Mouse (Mus musculus) left cerebral cortex, adult 6 months (tissue): ENCODE results near the gene Ptbp2. TPM values are rescaled to one million over a fixed set of nuclear protein-coding genes. Genes with fewer than 3 reads are reported as not detected.

Experiments used
- long read RNA-seq, 2 experiments: library from polyadenylated mRNA; unstranded; transcript quantifications; one replicate each; pipeline ENCODE4 v2.0.0; 2019 to 2020
- polyA plus RNA-seq: library from polyadenylated mRNA; unstranded; fragments of <200 nt; fragmentation: Nextera tagmentation; gene quantifications from 2 replicates; pipeline ENCODE4 v1.2.3, GENCODE M21; 2021

The Ptbp2 gene
- 37.9 and 51.1 TPM in 2 replicates for polyA plus RNA-seq
- long read RNA-seq, experiment 1, transcript Ptbp2-201 (14 exons, 3,364 nt), result minor isoform, 216 of 604 reads
- long read RNA-seq, experiment 1, transcript Ptbp2-213 (14 exons, 3,777 nt), result major isoform, 252 of 604 reads
- long read RNA-seq, experiment 1, partial matches to known transcripts, result 54 of 604 reads
- long read RNA-seq, experiment 1, other reads (novel, unspliced or antisense), result 80 of 604 reads
- long read RNA-seq, experiment 2, transcript Ptbp2-201 (14 exons, 3,364 nt), result minor isoform, 18 of 78 reads
- long read RNA-seq, experiment 2, transcript Ptbp2-213 (14 exons, 3,777 nt), result major isoform, 20 of 78 reads
- long read RNA-seq, experiment 2, partial matches to known transcripts, result 15 of 78 reads
- long read RNA-seq, experiment 2, other reads (novel, unspliced or antisense), result 22 of 78 reads

DNA sequence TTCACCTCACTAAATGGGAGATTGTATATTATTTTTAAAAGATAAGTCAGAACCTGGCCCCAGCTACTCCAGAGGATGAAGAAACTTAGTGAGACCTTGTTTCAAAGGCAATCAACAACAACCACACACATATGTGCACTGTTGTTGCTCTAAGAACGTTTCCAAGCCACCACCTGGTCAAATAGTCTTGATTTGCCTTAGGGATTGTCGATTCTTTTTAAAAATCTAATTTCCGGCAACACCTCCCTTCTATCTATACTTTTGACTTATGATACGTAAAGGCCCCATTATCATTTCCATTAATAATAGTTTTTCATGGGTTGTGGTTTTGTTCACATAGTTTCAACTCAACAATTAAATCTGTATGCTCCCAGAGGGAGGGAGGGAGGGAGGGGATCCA is at the start of gene Ptbp2:
Ptbp2 (minus strand) TSS at position 101 of the 400 bp plus-strand sequence.

